Mouse (Mus musculus) testis, adult 2 months (tissue): ENCODE results near the gene Nsrp1. TPM values are rescaled to one million over a fixed set of nuclear protein-coding genes. Genes with fewer than 3 reads are reported as not detected.

ENCODE experiments used
- H3K27ac ChIP-seq: fragments of 200-500 bp; 2 replicates; pipeline ENCODE4 v1.5.1; 2012; ENCODE audit warnings: low read depth, low read length; ENCODE audit not compliant: control insufficient read depth, insufficient read depth
- H3K27me3 ChIP-seq: fragments of 200-500 bp; 2 replicates; pipeline ENCODE4 v1.6.1; 2012; ENCODE audit warnings: mild to moderate bottlenecking, low read length, moderate library complexity; ENCODE audit not compliant: control insufficient read depth, insufficient read depth
- H3K36me3 ChIP-seq: fragments of 200-500 bp; 2 replicates; pipeline ENCODE4 v1.6.1; 2012; ENCODE audit warnings: mild to moderate bottlenecking, low read length; ENCODE audit not compliant: control insufficient read depth, insufficient read depth
- H3K4me1 ChIP-seq: fragments of 200-500 bp; 2 replicates; pipeline ENCODE4 v1.6.1; 2012; ENCODE audit warnings: low read length; ENCODE audit not compliant: control insufficient read depth, insufficient read depth
- H3K4me3 ChIP-seq: fragments of 200-500 bp; 2 replicates; pipeline ENCODE4 v1.5.1; 2012; ENCODE audit warnings: low read depth, mild to moderate bottlenecking, low read length, moderate library complexity, mixed read lengths; ENCODE audit not compliant: control insufficient read depth
- CTCF ChIP-seq: fragments of 200-500 bp; IDR thresholded peaks from 2 replicates; pipeline ENCODE4 v1.5.1; 2012; ENCODE audit warnings: low read depth, mild to moderate bottlenecking, inconsistent platforms, low read length, moderate library complexity; ENCODE audit not compliant: control insufficient read depth, insufficient read depth, insufficient replicate concordance
- POLR2A ChIP-seq: fragments of 200-500 bp; IDR thresholded peaks from 2 replicates; pipeline ENCODE4 v1.6.1; 2012; ENCODE audit warnings: low read depth, mild to moderate bottlenecking, inconsistent platforms, low read length, moderate library complexity; ENCODE audit not compliant: control insufficient read depth
- polyA plus RNA-seq: library from polyadenylated mRNA; depleted of rRNA; stranded (reverse); fragments of >200 nt; gene quantifications from 2 replicates; pipeline ENCODE4 v1.2.3, GENCODE M21; 2012

The Nsrp1 gene
- polyA plus RNA-seq, 1 experiment, result 4.9 TPM

- H3K4me1 ChIP-seq, result no peaks in the 10 kb centered on the region
- no peaks in the 10 kb centered on the region for H3K27me3 ChIP-seq
- no peak for TF ChIP-seq CTCF
- no peak for TF ChIP-seq POLR2A
- H3K36me3 ChIP-seq, result no peaks in the 10 kb centered on the region
- no peak overlapping the region for H3K27ac ChIP-seq
- no peak overlapping the region for H3K4me3 ChIP-seq
Observed at GRCm38 (mm10) chr11:77018046-77018445, 60.2 kb downstream of the Nsrp1 start.

DNA sequence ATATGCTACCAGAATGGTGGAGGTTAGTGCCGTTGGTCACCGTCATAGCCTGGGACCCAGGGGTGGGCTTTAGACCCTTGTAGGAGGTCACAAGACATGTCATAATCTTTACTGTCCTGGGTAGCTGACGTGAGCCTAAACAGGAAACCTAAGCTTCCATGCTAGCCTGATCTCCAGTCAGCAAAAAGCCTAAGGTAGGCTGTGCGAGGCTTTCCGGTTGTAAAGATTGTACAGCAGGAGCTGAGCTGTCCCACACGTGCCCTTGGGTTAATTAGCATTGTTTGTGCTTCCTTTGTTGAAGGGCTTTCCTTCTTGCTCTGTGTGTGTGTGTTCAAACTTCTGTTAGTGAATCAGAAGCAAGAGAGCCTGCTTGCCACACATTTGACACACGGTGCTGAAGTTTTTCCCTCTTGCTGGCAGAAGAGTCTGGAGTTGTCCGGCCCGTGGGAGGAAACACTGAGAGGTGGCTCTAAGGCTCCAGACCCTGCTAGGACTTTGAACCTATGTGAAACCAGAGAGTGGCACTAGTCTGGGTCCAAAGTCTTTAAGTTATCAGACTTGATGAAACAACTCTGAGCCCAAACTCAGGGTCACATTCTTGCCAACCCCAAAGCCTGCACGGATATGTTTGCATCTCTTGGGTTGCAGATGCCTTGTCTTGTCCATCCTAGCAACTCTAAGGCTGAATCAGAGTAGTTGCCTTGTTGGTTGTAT, 67.3 kb downstream of the Nsrp1 start:
- TF ChIP-seq CTCF (no peak), POLR2A (no peak)
- no peak overlapping the region for H3K27ac ChIP-seq
- no peaks in the 10 kb centered on the region for H3K36me3 ChIP-seq
- no peak overlapping the region for H3K4me3 ChIP-seq
- H3K4me1 ChIP-seq, result peaks cover 9% of the 10 kb centered on the region
- H3K27me3 ChIP-seq, result no peaks in the 10 kb centered on the region

GRCm38 (mm10) chr11:77009069-77010025, 68.9 kb downstream of the Nsrp1 start:
- Histone ChIP-seq H3K27me3 (no peaks in the 10 kb centered on the region), H3K4me1 (peaks cover 9% of the 10 kb centered on the region), H3K36me3 (no peaks in the 10 kb centered on the region), H3K27ac (no peak overlapping the region), H3K4me3 (no peak overlapping the region)
- TF ChIP-seq CTCF (no peak), POLR2A (no peak)

- Histone ChIP-seq H3K27me3 (no peaks in the 10 kb centered on the region), H3K4me3 (no peak overlapping the region), H3K4me1 (peaks cover 9% of the 10 kb centered on the region), H3K36me3 (no peaks in the 10 kb centered on the region), H3K27ac (no peak overlapping the region)
- TF ChIP-seq CTCF (no peak), POLR2A (no peak)
Observed at GRCm38 (mm10) chr11:77006616-77007015, 71.6 kb downstream of the Nsrp1 start.

- H3K27me3 ChIP-seq, result no peaks in the 10 kb centered on the region
- TF ChIP-seq CTCF, result no peak
- peaks cover 9% of the 10 kb centered on the region for H3K4me1 ChIP-seq
- H3K4me3 ChIP-seq, result no peak overlapping the region
- H3K36me3 ChIP-seq, result no peaks in the 10 kb centered on the region
- no peak overlapping the region for H3K27ac ChIP-seq
Observed at GRCm38 (mm10) chr11:77005881-77006280, 72.4 kb downstream of the Nsrp1 start.

GRCm38 (mm10) chr11:77002361-77002760, 75.9 kb downstream of the Nsrp1 start:
- no peaks in the 10 kb centered on the region for H3K36me3 ChIP-seq
- H3K27ac ChIP-seq, result no peak overlapping the region
- peaks cover 19% of the 10 kb centered on the region for H3K4me1 ChIP-seq
- no peak for TF ChIP-seq POLR2A
- TF ChIP-seq CTCF, result no peak
- no peak overlapping the region for H3K4me3 ChIP-seq
- H3K27me3 ChIP-seq, result 0 out of 2 replicates have a peak, but pooled peaks cover 2% of the 10 kb centered on the region

GRCm38 (mm10) chr11:77000741-77001140, 77.5 kb downstream of the Nsrp1 start:
- Histone ChIP-seq H3K27ac (no peak overlapping the region), H3K27me3 (0 out of 2 replicates have a peak, but pooled peaks cover 2% of the 10 kb centered on the region), H3K36me3 (no peaks in the 10 kb centered on the region), H3K4me3 (no peak overlapping the region), H3K4me1 (peaks cover 22% of the 10 kb centered on the region)
- TF ChIP-seq POLR2A (no peak), CTCF (no peak)
